Mouse (Mus musculus): ENCODE data around the gene Slc44a1. TPM values are rescaled to one million over a fixed set of nuclear protein-coding genes. Genes with fewer than 3 reads are reported as not detected.

Slc44a1 gene
- polyA plus RNA-seq, 1 experiment from 2014 or later = 4.8 TPM

DNA sequence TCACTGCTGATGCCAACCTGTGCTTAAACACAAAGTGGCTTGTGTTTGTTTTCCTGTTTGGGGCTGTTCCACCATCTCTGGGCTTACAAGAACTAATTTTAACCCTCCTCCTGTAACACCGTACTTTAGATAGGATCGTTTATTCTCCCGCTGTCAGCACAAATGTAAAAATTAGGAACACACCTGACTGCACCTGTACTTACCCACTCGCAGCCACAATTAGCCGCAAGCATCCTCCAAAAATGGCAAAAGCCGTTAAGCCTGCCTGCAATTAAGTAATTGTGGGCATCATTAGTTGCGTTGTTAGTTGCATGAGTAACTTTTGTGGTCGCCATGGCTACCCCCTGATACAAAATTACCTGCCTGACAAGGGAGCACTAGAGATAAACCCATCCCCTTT, 31.4 kb upstream of the Slc44a1 start:
- H3K27ac ChIP-seq (ENCODE audit: low read depth, low read length) = no peak overlapping the region
- WGBS = 75% methylated on average over 8 of the region's 8 CpGs
- H3K9ac ChIP-seq (ENCODE audit: low read depth, low read length) = no peak overlapping the region
- no peak overlapping the region for H3K4me3 ChIP-seq (ENCODE audit: low read length)
- 0 out of 2 replicates have a peak, but pooled peaks have one; percentile 20 for ATAC-seq
- no peaks in the 10 kb centered on the region for H3K36me3 ChIP-seq (ENCODE audit: control insufficient read depth, insufficient read depth, low read length)
- no peaks in the 10 kb centered on the region for H3K9me3 ChIP-seq (ENCODE audit: control insufficient read depth, low read length)
- no peaks in the 10 kb centered on the region; the same call in 1 of the 2 replicates for H3K4me1 ChIP-seq (ENCODE audit: control insufficient read depth, insufficient read depth, low read depth, low read length)
- H3K27me3 ChIP-seq (replicated peaks; ENCODE audit: control insufficient read depth, insufficient read depth, low read length) = no peaks in the 10 kb centered on the region
- H3K4me2 ChIP-seq (ENCODE audit: low read length) = no peak overlapping the region

- H3K27me3 ChIP-seq (replicated peaks; ENCODE audit: control insufficient read depth, insufficient read depth, low read length) = no peaks in the 10 kb centered on the region
- ATAC-seq = no peak
- H3K9me3 ChIP-seq (ENCODE audit: control insufficient read depth, low read length) = no peaks in the 10 kb centered on the region
- H3K36me3 ChIP-seq (ENCODE audit: control insufficient read depth, insufficient read depth, low read length) = no peaks in the 10 kb centered on the region
- H3K27ac ChIP-seq (ENCODE audit: low read depth, low read length) = no peak overlapping the region
- no peaks in the 10 kb centered on the region; the same call in 1 of the 2 replicates for H3K4me1 ChIP-seq (ENCODE audit: control insufficient read depth, insufficient read depth, low read depth, low read length)
- H3K4me2 ChIP-seq (ENCODE audit: low read length) = no peak overlapping the region
- 24% methylated on average over 5 of the region's 5 CpGs for WGBS
- no peak overlapping the region for H3K9ac ChIP-seq (ENCODE audit: low read depth, low read length)
- no peak overlapping the region for H3K4me3 ChIP-seq (ENCODE audit: low read length)
Observed at GRCm38 (mm10) chr4:53409526-53410085, 30.6 kb upstream of the Slc44a1 start.

DNA sequence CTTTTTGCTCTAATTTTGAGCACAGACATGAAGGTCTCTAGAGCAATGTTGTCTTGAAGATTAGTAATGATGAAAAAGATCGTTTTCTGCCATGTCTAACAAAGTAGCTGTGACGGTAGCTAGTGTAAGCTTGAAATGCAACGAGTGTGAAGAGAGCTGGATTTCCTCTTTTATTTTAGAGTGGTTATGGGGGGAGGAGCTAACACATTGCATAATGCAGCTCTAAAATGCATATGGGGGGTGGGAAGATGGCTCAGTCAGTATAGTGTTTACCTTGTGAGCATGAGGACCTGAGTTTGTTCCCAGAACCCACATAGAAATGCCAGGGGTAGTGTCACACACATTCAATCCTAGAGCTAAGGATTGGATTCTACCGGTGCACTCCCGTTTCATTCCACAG, 29.5 kb upstream of the Slc44a1 start:
- ATAC-seq = no peak
- 88% methylated on average over 5 of the region's 5 CpGs for WGBS
- Histone ChIP-seq H3K27ac (ENCODE audit: low read depth, low read length) (no peak overlapping the region), H3K9ac (ENCODE audit: low read depth, low read length) (no peak overlapping the region), H3K27me3 (replicated peaks; ENCODE audit: control insufficient read depth, insufficient read depth, low read length) (no peaks in the 10 kb centered on the region), H3K9me3 (ENCODE audit: control insufficient read depth, low read length) (no peaks in the 10 kb centered on the region), H3K36me3 (ENCODE audit: control insufficient read depth, insufficient read depth, low read length) (no peaks in the 10 kb centered on the region), H3K4me1 (ENCODE audit: control insufficient read depth, insufficient read depth, low read depth, low read length) (no peaks in the 10 kb centered on the region; the same call in 1 of the 2 replicates), H3K4me2 (ENCODE audit: low read length) (no peak overlapping the region), H3K4me3 (ENCODE audit: low read length) (no peak overlapping the region)

- Histone ChIP-seq H3K4me1 (ENCODE audit: control insufficient read depth, insufficient read depth, low read depth, low read length) (no peaks in the 10 kb centered on the region; the same call in 1 of the 2 replicates), H3K27me3 (replicated peaks; ENCODE audit: control insufficient read depth, insufficient read depth, low read length) (no peaks in the 10 kb centered on the region), H3K27ac (ENCODE audit: low read depth, low read length) (no peak overlapping the region), H3K9ac (ENCODE audit: low read depth, low read length) (no peak overlapping the region), H3K4me2 (ENCODE audit: low read length) (no peak overlapping the region), H3K9me3 (ENCODE audit: control insufficient read depth, low read length) (no peaks in the 10 kb centered on the region), H3K36me3 (ENCODE audit: control insufficient read depth, insufficient read depth, low read length) (no peaks in the 10 kb centered on the region), H3K4me3 (ENCODE audit: low read length) (no peak overlapping the region)
- WGBS = 81% methylated on average over 9 of the region's 9 CpGs
- ATAC-seq = no peak
Observed at GRCm38 (mm10) chr4:53411958-53412870, 28.0 kb upstream of the Slc44a1 start.

DNA sequence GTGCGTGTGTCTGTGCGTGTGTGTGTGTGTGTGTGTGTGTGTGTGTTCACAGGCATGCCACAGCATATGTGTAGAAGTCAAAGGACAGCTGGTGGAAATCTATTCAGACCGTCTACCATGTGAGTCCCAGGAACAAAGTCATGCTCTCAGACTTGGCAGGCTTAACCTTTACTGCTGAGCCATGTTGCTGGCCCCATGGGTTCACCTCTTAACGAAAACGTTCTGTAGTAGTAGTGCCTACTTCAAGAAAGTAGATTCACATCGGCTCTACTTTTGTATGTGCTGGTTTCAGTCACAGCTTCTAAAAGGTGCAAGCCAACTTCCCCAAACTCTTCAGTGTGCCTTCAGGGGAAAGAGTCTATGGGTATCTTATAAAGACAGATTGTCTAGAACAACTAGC, 27.2 kb upstream of the Slc44a1 start:
- 76% methylated on average over 6 of the region's 6 CpGs for WGBS
- no peak for ATAC-seq
- Histone ChIP-seq H3K27ac (ENCODE audit: low read depth, low read length) (no peak overlapping the region), H3K9ac (ENCODE audit: low read depth, low read length) (no peak overlapping the region), H3K9me3 (ENCODE audit: control insufficient read depth, low read length) (no peaks in the 10 kb centered on the region), H3K4me3 (ENCODE audit: low read length) (no peak overlapping the region), H3K4me2 (ENCODE audit: low read length) (no peak overlapping the region), H3K27me3 (replicated peaks; ENCODE audit: control insufficient read depth, insufficient read depth, low read length) (no peaks in the 10 kb centered on the region), H3K36me3 (ENCODE audit: control insufficient read depth, insufficient read depth, low read length) (no peaks in the 10 kb centered on the region), H3K4me1 (ENCODE audit: control insufficient read depth, insufficient read depth, low read depth, low read length) (no peaks in the 10 kb centered on the region; the same call in 1 of the 2 replicates)

DNA sequence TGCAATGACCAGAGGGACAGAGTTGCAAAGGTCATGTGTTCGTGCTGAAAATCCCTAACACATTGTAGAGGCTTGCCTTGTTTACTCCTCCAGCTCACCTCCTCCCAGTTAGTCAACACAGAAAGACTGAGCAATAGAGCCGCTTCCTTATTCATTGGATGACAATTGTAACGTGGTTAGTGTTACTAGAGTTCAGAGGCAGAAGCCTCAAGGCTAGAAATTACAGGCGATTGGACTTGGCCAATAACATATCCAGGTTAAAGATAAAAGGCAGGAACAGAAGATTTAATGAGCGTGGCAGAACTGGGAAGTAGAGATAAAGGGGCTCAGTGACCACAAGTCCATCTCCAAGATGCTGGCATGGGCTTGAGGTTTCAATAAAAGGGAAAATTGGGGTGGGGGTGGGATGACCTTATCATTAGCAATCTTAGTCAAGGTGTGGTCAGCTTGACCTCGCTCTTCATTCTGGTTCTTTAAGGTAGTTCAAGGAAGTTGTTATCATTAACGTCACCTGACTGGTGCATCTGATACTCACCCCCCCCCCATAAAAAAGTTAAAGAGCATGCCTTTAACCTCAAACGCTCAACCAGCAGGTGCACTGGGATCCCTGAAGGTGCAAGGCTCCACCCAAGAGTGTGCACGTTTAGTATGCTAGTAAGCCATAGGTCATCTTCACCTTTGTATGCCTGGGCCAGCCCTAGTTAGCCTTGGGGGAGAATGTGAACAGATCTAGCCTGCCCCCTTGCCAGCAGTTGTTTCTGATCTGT, 26.0 kb upstream of the Slc44a1 start:
- 88% methylated on average over 9 of the region's 9 CpGs for WGBS
- no peak for ATAC-seq
- Histone ChIP-seq H3K27me3 (replicated peaks; ENCODE audit: control insufficient read depth, insufficient read depth, low read length) (no peaks in the 10 kb centered on the region), H3K9ac (ENCODE audit: low read depth, low read length) (no peak overlapping the region), H3K4me2 (ENCODE audit: low read length) (no peak overlapping the region), H3K4me3 (ENCODE audit: low read length) (no peak overlapping the region), H3K4me1 (ENCODE audit: control insufficient read depth, insufficient read depth, low read depth, low read length) (no peaks in the 10 kb centered on the region; the same call in 1 of the 2 replicates), H3K36me3 (ENCODE audit: control insufficient read depth, insufficient read depth, low read length) (no peaks in the 10 kb centered on the region), H3K9me3 (ENCODE audit: control insufficient read depth, low read length) (no peaks in the 10 kb centered on the region), H3K27ac (ENCODE audit: low read depth, low read length) (no peak overlapping the region)

GRCm38 (mm10) chr4:53415873-53416637, 24.2 kb upstream of the Slc44a1 start:
- H3K4me2 ChIP-seq (ENCODE audit: low read length) = no peak overlapping the region
- WGBS = 78% methylated on average over 9 of the region's 10 CpGs
- H3K27me3 ChIP-seq (replicated peaks; ENCODE audit: control insufficient read depth, insufficient read depth, low read length) = no peaks in the 10 kb centered on the region
- H3K9ac ChIP-seq (ENCODE audit: low read depth, low read length) = no peak overlapping the region
- no peaks in the 10 kb centered on the region for H3K9me3 ChIP-seq (ENCODE audit: control insufficient read depth, low read length)
- no peak overlapping the region for H3K4me3 ChIP-seq (ENCODE audit: low read length)
- no peaks in the 10 kb centered on the region for H3K36me3 ChIP-seq (ENCODE audit: control insufficient read depth, insufficient read depth, low read length)
- no peak for ATAC-seq
- no peaks in the 10 kb centered on the region for H3K4me1 ChIP-seq (ENCODE audit: control insufficient read depth, insufficient read depth, low read depth, low read length)
- no peak overlapping the region for H3K27ac ChIP-seq (ENCODE audit: low read depth, low read length)

- H3K9ac ChIP-seq (ENCODE audit: low read depth, low read length) = no peak overlapping the region
- H3K27me3 ChIP-seq (replicated peaks; ENCODE audit: control insufficient read depth, insufficient read depth, low read length) = no peaks in the 10 kb centered on the region
- H3K27ac ChIP-seq (ENCODE audit: low read depth, low read length) = no peak overlapping the region
- ATAC-seq = no peak
- no peaks in the 10 kb centered on the region for H3K9me3 ChIP-seq (ENCODE audit: control insufficient read depth, low read length)
- H3K4me1 ChIP-seq (ENCODE audit: control insufficient read depth, insufficient read depth, low read depth, low read length) = no peaks in the 10 kb centered on the region
- no peak overlapping the region for H3K4me2 ChIP-seq (ENCODE audit: low read length)
- H3K36me3 ChIP-seq (ENCODE audit: control insufficient read depth, insufficient read depth, low read length) = no peaks in the 10 kb centered on the region
- WGBS = 72% methylated on average over 7 of the region's 7 CpGs
- no peak overlapping the region for H3K4me3 ChIP-seq (ENCODE audit: low read length)
Observed at GRCm38 (mm10) chr4:53416928-53417327, 23.3 kb upstream of the Slc44a1 start.

Data from hindbrain, embryonic 16.5 days (tissue).